Mouse (Mus musculus) layer of hippocampus, adult 2 months (tissue): ENCODE measurements around the gene Acvr1b. TPM values are rescaled to one million over a fixed set of nuclear protein-coding genes. Genes with fewer than 3 reads are reported as not detected.

ENCODE experiments used
- DNase-seq, 2 experiments: peaks; one replicate each; pipeline ENCODE4 v3.0.0; 2022; ENCODE audit warnings: low spot score in 2 of 2
- H3K27ac ChIP-seq: fragments of 200-600 bp; 2 replicates; pipeline ENCODE4 v1.8.1; 2022
- H3K4me3 ChIP-seq: fragments of 200-600 bp; 2 replicates; pipeline ENCODE4 v1.8.1; 2022; ENCODE audit warnings: mild to moderate bottlenecking
- CTCF ChIP-seq: fragments of 200-600 bp; conservative IDR thresholded peaks from 2 replicates; pipeline ENCODE4 v1.8.1; 2022; ENCODE audit warnings: antibody characterized with exemption, mild to moderate bottlenecking, moderate library complexity
- total RNA-seq, 2 experiments: library from RNA; stranded (reverse); gene quantifications; 2 replicates each; pipeline ENCODE4 v1.2.3; 2021

Gene Acvr1b
- total RNA-seq, 2 experiments from 2014 or later = 85.1 to 87.8 TPM

- no peak for DNase-seq
- no peak for TF ChIP-seq CTCF
- Histone ChIP-seq H3K4me3 (no peak overlapping the region), H3K27ac (no peak overlapping the region)
Observed at GRCm38 (mm10) chr15:101197497-101198179, 23.8 kb downstream of the Acvr1b start.

- peak; percentile 75 to 77 for DNase-seq
- Histone ChIP-seq H3K27ac (no peak overlapping the region), H3K4me3 (no peak overlapping the region)
- peak; percentile 98 for TF ChIP-seq CTCF
Observed at GRCm38 (mm10) chr15:101198218-101198617, 24.4 kb downstream of the Acvr1b start.

- no peak for DNase-seq
- no peak overlapping the region for H3K4me3 ChIP-seq
- peak; percentile 58 for TF ChIP-seq CTCF
- H3K27ac ChIP-seq = no peak overlapping the region
Observed at GRCm38 (mm10) chr15:101198850-101199249, 25.0 kb downstream of the Acvr1b start.

GRCm38 (mm10) chr15:101200777-101201295, 27.0 kb downstream of the Acvr1b start:
- no peak for TF ChIP-seq CTCF
- DNase-seq = no peak
- Histone ChIP-seq H3K27ac (no peak overlapping the region), H3K4me3 (no peak overlapping the region)

GRCm38 (mm10) chr15:101201414-101201813, 27.5 kb downstream of the Acvr1b start:
- Histone ChIP-seq H3K4me3 (no peak overlapping the region), H3K27ac (no peak overlapping the region)
- DNase-seq = no peak
- TF ChIP-seq CTCF = no peak

- no peak for DNase-seq
- no peak overlapping the region for H3K4me3 ChIP-seq
- H3K27ac ChIP-seq = no peak overlapping the region
- TF ChIP-seq CTCF = no peak
Observed at GRCm38 (mm10) chr15:101203673-101204072, 29.8 kb downstream of the Acvr1b start.

- TF ChIP-seq CTCF = no peak
- Histone ChIP-seq H3K4me3 (no peak overlapping the region), H3K27ac (no peak overlapping the region)
- DNase-seq = no peak
Observed at GRCm38 (mm10) chr15:101204781-101205180, 30.9 kb downstream of the Acvr1b start.

GRCm38 (mm10) chr15:101210228-101210627, 36.4 kb downstream of the Acvr1b start:
- TF ChIP-seq CTCF = peak; percentile 86
- peak in 1 of 2 experiments; percentile 75 for DNase-seq
- Histone ChIP-seq H3K27ac (no peak overlapping the region), H3K4me3 (no peak overlapping the region)

- H3K4me3 ChIP-seq = no peak overlapping the region
- DNase-seq = no peak
- no peak for TF ChIP-seq CTCF
- no peak overlapping the region for H3K27ac ChIP-seq
Observed at GRCm38 (mm10) chr15:101210998-101211613, 37.2 kb downstream of the Acvr1b start.

GRCm38 (mm10) chr15:101212435-101212834, 38.6 kb downstream of the Acvr1b start:
- Histone ChIP-seq H3K27ac (no peak overlapping the region; the same call in 1 of the 2 replicates), H3K4me3 (no peak overlapping the region)
- DNase-seq = no peak
- no peak for TF ChIP-seq CTCF

- no peak overlapping the region for H3K27ac ChIP-seq
- H3K4me3 ChIP-seq = no peak overlapping the region
- no peak for TF ChIP-seq CTCF
- no peak for DNase-seq
Observed at GRCm38 (mm10) chr15:101215136-101215535, 41.3 kb downstream of the Acvr1b start.

- DNase-seq = no peak
- H3K27ac ChIP-seq = no peak overlapping the region
- H3K4me3 ChIP-seq = no peak overlapping the region
- no peak for TF ChIP-seq CTCF
Observed at GRCm38 (mm10) chr15:101216036-101216435, 42.2 kb downstream of the Acvr1b start.

GRCm38 (mm10) chr15:101220905-101221297, 47.0 kb downstream of the Acvr1b start:
- Histone ChIP-seq H3K27ac (peak overlapping the region; percentile 46; the same call in 1 of the 2 replicates), H3K4me3 (no peak overlapping the region)
- DNase-seq = no peak
- no peak for TF ChIP-seq CTCF
